Mouse (Mus musculus): ENCODE data around the gene Bcl2a1a.
"Not testable (repeated sequence)": the region's sequence is repeated elsewhere in the genome, so short reads cannot be mapped to it uniquely, and the experiment has no call there.

The Bcl2a1a gene

DNA sequence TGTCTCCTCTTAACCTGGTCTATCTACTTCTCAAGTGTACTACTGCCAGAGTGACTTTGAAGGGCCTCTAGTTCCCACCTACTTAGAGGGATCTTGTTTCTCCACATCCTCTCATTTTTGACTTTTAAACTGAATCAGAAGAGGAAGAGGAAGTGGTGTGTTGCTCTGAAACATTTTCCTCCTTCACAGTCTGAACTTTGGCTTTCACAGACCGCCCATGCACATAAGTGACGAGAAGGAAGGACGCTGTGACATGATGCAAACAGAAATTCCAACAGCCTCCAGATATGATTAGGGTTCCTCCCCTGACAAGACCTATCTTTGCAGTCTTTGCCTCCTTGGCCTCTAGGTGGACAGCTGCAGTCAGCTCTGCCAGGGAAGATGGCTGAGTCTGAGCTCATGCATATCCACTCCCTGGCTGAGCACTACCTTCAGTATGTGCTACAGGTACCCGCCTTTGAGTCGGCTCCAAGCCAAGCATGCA, at the start of gene Bcl2a1a:
Gene Bcl2a1a (plus strand): TSS at position 231 of the 484 bp plus-strand sequence.
- not testable (repeated sequence) for DNase-seq (ENCODE audit: low spot score)

DNA sequence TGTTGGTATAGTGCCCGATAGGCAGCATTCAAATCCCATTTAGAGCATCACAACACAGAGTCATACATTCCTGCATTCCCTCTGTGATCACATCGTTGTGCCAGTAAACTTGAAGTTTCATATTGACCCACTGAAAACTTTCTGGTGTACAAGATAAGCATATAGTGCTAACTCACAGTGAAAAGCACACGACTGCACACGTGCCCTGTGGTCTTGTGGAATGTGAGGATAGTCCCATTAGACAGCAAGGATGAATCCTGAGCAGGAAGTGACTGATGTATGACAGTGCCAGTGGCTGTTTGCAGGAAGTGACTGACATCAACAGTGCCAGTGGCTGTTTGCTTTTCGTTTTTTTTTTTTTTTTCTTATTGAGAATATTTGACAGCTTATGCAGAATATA, 40.1 kb upstream of the Bcl2a1a start:
- not testable (repeated sequence) for DNase-seq (ENCODE audit: low spot score)

DNA sequence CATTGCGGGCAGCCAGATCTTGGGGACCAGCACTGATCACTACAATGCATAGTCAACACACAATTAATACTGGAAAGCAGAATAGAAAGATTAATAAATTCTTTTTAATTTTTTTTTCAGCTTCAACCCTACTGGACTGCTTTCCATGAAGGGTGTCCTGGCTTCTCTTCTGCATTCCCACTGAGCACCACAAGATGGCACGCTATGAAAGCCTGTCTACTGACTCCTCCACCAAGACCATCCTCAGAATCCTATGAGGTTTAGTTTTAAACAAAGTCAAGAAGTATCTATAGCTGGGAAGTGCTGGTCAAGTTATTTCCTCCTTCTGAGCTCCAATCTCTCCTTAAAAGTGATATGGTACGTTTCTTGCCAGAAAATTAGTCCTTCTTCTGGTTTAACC, 18.4 kb upstream of the Bcl2a1a start:
- DNase-seq (ENCODE audit: low spot score) = not testable (repeated sequence)

DNA sequence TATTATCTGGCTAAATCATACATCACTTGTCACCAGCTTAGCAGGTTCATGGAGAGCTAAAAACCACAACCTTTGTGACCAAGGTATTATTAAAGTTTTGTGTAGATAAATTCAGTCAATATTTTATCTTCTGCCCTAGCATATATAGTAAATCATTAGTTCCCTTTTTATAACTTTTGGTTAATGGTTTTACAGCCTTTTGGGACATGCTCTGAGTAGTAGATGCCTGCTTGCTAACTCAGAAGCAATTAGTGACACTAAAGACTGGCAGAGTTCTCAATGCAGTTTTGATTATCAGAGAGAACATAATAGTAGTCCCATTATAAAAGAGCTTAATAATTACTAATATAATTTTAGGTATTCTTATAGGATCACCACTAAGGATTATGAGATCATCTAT, 5.2 kb upstream of the Bcl2a1a start:
- DNase-seq (ENCODE audit: low spot score) = not testable (repeated sequence)

DNA sequence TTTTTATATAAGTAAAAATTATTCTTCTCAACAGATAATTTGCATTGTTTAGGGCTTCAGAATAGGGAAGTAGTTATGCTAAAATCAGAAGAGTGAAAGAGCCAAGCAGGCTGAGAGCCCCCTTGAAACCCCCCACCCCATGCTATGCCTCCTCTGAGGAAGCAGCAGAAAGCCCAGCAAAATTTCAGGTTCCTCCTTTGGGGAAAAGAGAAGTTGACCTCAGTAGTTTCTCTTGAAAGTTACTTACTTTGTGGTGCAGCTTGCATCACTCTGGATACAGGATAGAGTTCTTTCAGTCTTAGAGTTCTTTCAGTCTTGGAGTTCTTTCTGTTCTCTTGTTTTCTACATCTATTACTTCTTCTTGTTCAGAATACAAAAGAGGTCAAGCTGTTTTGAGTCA, 3.5 kb upstream of the Bcl2a1a start:
- not testable (repeated sequence) for DNase-seq (ENCODE audit: low spot score)

DNA sequence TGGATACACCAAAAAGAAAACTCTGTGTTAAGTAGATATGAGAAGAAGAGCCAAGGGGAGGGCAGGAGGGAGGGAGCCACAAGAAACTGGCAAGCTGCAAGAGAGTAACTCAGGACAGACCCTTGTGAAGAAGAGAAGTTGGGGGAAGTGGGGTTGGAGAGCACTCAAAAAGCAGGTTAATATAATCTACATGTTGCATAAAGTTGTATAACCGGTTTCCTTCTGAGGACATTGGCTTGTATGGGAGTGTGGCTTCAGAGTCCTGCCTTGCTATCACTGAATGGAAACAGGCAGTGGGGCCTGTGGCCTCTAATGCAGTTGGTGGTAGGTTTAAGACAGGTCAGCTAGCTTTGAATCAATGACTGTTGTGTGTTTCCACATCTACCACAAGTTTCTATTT, 1.5 kb upstream of the Bcl2a1a start:
- DNase-seq (ENCODE audit: low spot score) = not testable (repeated sequence)

DNA sequence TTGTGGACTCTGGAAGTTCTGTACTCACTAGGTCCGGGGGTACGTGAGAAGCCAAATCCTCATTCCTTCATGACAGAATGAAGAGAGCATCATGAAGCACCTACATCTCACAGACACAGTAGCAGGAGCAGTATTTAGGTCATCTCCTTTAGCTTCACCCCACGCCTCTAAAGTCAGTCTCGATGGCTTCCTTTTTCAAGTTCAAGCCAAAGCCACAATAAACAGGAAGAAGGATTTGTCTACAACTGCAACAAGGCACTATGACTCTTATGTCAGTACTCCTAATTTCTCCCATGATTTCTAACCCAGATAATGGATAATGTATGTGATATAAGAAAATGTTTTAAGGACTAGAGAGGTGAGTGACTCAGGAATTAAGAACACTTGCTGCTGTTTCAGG, 665 bp upstream of the Bcl2a1a start:
- DNase-seq (ENCODE audit: low spot score) = not testable (repeated sequence)

DNA sequence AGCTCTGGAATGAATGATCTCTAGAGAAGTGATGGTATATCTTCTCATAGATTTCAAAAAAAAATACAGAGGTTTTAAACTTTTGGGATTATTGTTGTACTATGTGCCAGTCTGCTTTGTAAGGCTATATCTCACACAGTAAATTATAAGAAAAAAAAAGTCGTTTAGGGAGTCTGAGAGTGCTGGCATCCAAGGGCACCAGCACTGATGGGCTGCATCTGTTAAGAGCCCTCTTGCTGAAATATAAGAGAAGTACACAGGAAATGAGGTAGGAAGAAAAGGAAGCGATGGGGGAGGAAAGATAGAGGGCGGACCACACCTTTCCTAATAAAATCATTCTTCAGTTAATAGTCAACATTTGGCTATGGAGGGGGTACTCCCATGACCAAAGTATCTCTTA, 2.2 kb downstream of the Bcl2a1a start:
- no peak for DNase-seq (ENCODE audit: low spot score)

DNA sequence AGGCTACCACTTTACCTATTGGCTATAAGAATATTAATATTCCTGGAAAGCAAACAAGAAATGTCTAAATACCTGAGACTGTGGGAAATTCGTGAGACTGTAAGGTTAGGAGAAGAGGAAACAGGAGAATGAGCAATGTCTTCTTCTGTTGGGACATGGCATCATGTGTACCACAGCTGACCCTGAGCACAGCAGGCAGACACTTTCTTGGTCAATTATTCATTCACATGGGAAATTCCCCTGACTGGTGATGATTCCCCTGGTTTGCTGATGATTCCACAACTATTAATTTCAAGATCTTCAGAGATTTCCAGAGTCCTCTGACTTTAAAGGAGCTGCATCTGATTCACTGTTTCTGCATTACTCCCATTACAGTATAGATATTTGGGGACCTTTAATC, 3.3 kb downstream of the Bcl2a1a start:
- not testable (repeated sequence) for DNase-seq (ENCODE audit: low spot score)

DNA sequence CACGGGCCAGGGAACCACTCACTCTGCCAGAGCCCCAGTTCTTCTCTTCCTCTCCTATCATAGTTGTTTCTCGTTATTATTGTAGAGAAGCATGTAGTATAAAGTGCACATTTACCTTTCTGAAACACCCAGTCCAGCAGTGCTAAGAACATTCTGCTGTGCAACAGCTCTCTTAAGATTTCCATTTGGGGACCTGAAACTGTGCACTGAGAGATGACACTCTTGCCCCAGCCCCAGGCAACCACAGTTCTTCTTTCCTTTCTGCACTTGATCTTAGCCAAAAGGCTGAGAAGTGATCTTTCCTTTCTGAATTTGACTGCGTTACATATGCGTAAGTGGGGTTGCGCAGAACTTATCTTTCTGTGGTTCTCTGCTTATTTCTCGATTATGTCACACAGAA, 9.8 kb downstream of the Bcl2a1a start:
- DNase-seq (ENCODE audit: low spot score) = not testable (repeated sequence)

DNA sequence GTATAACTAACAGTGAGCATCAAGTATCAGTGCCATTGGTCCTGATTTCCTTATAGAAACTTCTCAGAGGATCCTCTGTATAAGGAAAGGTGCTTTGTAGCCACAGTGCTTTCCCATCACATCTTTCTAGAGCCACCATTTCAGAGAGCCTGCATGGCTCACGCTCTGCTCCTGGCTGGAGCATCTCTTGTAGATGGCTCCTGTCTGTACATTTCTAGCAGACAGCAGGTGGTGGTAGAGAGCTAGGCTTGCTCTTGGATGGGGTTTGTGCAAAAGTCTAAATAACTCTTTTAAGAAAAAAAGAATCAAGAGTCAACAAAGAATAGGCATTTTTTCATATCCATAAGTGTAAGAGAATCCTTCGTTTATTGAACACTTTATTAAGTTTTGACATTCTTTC, 12.8 kb downstream of the Bcl2a1a start:
- DNase-seq (ENCODE audit: low spot score) = not testable (repeated sequence)

DNA sequence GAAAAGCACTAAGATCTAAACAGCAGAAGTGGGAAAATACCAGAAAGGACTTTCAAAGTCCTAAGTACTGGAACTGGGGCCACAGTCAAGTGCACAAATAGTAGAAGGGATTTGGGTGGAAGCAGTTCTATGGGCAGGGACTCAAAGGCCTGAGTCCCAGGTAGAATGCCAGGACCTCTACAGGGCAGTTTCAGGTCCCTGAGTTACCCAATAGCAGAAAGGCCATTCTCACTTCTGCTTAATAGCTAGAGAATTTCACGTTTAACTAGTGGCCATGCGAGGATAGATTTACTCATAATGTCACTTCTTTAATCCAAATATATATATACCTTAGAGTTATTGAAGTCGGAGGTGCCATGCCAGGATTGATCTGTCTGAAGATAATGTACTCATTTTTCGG, 20.2 kb downstream of the Bcl2a1a start:
- not testable (repeated sequence) for DNase-seq (ENCODE audit: low spot score)

DNA sequence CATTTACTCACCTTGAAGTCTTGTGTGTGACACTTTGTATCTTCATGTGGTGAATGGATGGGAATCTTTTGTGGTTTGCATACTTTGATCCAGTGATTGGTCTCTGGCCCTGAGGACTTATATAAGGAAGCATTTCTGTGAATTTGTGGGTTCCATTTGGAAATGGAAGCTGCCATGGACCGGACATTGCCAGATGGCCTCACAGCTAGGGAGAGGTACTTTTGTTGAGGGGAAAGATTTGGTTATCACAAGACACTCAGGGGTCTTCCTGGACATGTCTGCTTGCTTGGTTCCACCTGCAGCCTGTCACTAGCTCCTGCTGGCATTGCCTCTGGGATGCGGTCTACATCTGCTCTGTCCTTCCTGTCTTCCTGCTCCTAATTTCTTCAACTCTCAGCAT, 23.1 kb downstream of the Bcl2a1a start:
- not testable (repeated sequence) for DNase-seq (ENCODE audit: low spot score)

DNA sequence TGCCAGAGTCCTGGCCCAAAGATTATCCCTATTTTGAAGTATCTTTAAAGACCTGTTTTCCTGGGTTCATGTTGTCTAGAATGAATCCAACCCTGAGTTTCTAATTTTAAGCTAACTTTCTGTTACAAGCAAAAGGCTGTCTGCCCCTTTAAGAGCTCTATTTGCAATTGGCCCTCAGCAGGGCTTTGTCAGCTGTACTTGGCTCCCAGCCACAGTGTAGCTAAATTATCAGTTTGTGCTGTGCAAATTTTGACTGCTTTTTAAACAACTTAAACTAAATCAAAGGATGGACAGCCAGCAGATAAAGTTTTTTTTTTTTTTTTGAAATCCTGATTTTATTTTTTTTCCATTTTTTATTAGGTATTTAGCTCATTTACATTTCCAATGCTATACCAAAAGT, 44.8 kb downstream of the Bcl2a1a start:
- not testable (repeated sequence) for DNase-seq (ENCODE audit: low spot score)
